ENCODE assay signal across 27 mouse cellular contexts in the genomic region with DNA sequence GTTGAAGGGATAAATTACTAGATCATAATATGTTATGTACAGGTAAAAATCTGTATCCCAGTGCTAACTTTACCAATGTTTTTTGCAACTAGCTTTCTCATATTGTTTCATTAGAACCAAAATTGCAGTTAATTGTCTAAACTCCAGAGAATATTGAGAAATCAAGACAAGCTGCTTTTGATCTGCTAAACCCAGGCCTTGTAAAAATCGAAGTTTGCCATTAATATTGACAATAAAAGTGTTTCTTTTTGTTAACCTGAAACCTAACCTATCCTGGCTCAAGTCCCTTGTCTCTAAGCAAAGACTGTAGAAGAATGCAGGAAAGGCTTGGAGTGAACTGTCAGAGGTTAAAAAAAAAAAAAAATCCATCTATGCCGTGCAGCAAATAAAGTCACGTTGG. TPM values are rescaled to one million over a fixed set of nuclear protein-coding genes. Genes with fewer than 3 reads are reported as not detected.
DNase-seq lines count a peak whose midpoint lies in the region; ATAC-seq and TF ChIP-seq lines count a peak whose summit lies in the region.
"Had no signal": no experiment of that assay in that cellular context is flagged by ENCODE, and none has a peak within 500 bp of the region (broad histone marks: within the 10 kb centered on the region; RNA-seq: fewer than 3 reads in every experiment).

No protein-coding gene starts in this region.

- ATAC-seq in heart, embryonic 14.5 days (ENCODE audit: insufficient number of reproducible peaks, insufficient read depth, low FRiP score, low read depth) = no peak
- no peak for ATAC-seq in liver, postnatal 0 days
- no peak for ATAC-seq in liver, embryonic 12.5 days
- ATAC-seq: CD4-positive, CD25-positive, alpha-beta regulatory T cell, adult 4 months; forebrain, embryonic 13.5 days; lung, postnatal 0 days; midbrain, embryonic 13.5 days; Patski had no signal

- peak overlapping the region; percentile 71 to 73 for H3K27ac ChIP-seq in heart, embryonic 14.5 days (replicated peaks in 1 of 2; ENCODE audit: control insufficient read depth in 1 of 2, insufficient read depth in 1 of 2, low read depth in 2 of 2, low read length in 2 of 2)
- H3K27ac ChIP-seq in liver, postnatal 0 days (ENCODE audit: low read depth) = peak overlapping the region; percentile 49; the same call in 1 of the 2 replicates
- H3K27ac ChIP-seq in liver, embryonic 12.5 days = no peak overlapping the region
- H3K27ac ChIP-seq: forebrain, embryonic 13.5 days; layer of hippocampus, adult 2 months; liver, embryonic 14.5 days; midbrain, embryonic 13.5 days; neural tube, embryonic 12.5 days had no signal

- H3K4me2 ChIP-seq in heart, embryonic 14.5 days (ENCODE audit: low read length) = peak overlapping the region; percentile 80
- H3K4me2 ChIP-seq in liver, postnatal 0 days (ENCODE audit: low read depth, low read length) = no peak overlapping the region
- no peak overlapping the region for H3K4me2 ChIP-seq in liver, embryonic 12.5 days
- H3K4me2 ChIP-seq: forebrain, embryonic 13.5 days; midbrain, embryonic 13.5 days; neural tube, embryonic 12.5 days had no signal

- peaks cover 9 to 23% of the 10 kb centered on the region in 2 experiments for H3K4me1 ChIP-seq in heart, embryonic 14.5 days (ENCODE audit: control insufficient read depth in 2 of 2, insufficient read depth in 2 of 2, low read length in 2 of 2)
- no peaks in the 10 kb centered on the region for H3K4me1 ChIP-seq in liver, postnatal 0 days (ENCODE audit: insufficient read depth)
- 0 out of 2 replicates have a peak, but pooled peaks cover 4% of the 10 kb centered on the region for H3K4me1 ChIP-seq in liver, embryonic 12.5 days
- no peaks in the 10 kb centered on the region for H3K4me1 ChIP-seq in lung, adult 2 months (ENCODE audit: control insufficient read depth, insufficient read depth, low read length)

- intact Hi-C loops in heart, postnatal 25 days (cut with DNase I) = loop anchor here (5.0 to 10.0 kb wide), 3 partner anchors 181 to 633 kb away; no protein-coding TSS in a partner anchor

- TF ChIP-seq EP300 in liver, postnatal 0 days (IDR thresholded peaks at IDR 0.05; ENCODE audit: low read depth) = no peak

- peak overlapping the region; percentile 100 for H3K9ac ChIP-seq in heart, embryonic 14.5 days (ENCODE audit: low read length)
- H3K9ac ChIP-seq in liver, postnatal 0 days (replicated peaks) = no peak overlapping the region
- H3K9ac ChIP-seq in liver, embryonic 12.5 days = no peak overlapping the region
- H3K9ac ChIP-seq: forebrain, embryonic 13.5 days; liver, embryonic 14.5 days; midbrain, embryonic 13.5 days; neural tube, embryonic 12.5 days had no signal

- no peak for TF ChIP-seq CTCF in liver, postnatal 0 days (IDR thresholded peaks at IDR 0.05; ENCODE audit: low read depth)
- TF ChIP-seq CTCF in lung, adult 2 months (IDR thresholded peaks at IDR 0.05; ENCODE audit: insufficient read depth, low read length) = no peak

- WGBS in heart, embryonic 14.5 days = 13% methylated on average over 3 of the region's 3 CpGs
- 18% methylated on average over 3 of the region's 3 CpGs for WGBS in liver, postnatal 0 days (ENCODE audit: insufficient replicate concordance)
- WGBS in liver, embryonic 12.5 days (ENCODE audit: insufficient replicate concordance) = 25% methylated on average over 3 of the region's 3 CpGs
- WGBS in lung, adult 2 months = 20% methylated on average over 3 of the region's 3 CpGs

- peaks cover 16% of the 10 kb centered on the region; the same call in 1 of the 2 replicates for H3K36me3 ChIP-seq in heart, embryonic 14.5 days (ENCODE audit: control insufficient read depth, insufficient read depth, low read length)
- H3K36me3 ChIP-seq in liver, postnatal 0 days (replicated peaks; ENCODE audit: insufficient read depth, low read length) = no peaks in the 10 kb centered on the region
- H3K36me3 ChIP-seq in liver, embryonic 12.5 days = no peaks in the 10 kb centered on the region
- H3K36me3 ChIP-seq: midbrain, embryonic 13.5 days; neural tube, embryonic 12.5 days had no signal

- peak overlapping the region in 1 of 2 experiments; percentile 13; a peak in 2 of 4 replicates for H3K4me3 ChIP-seq in heart, embryonic 14.5 days (ENCODE audit: control insufficient read depth in 1 of 2, insufficient read depth in 1 of 2, low read depth in 1 of 2, low read length in 2 of 2)
- no peak overlapping the region for H3K4me3 ChIP-seq in liver, postnatal 0 days (ENCODE audit: low read depth, low read length)
- no peak overlapping the region for H3K4me3 ChIP-seq in liver, embryonic 12.5 days
- no peak overlapping the region for H3K4me3 ChIP-seq in lung, adult 2 months (replicated peaks; ENCODE audit: extremely low read depth, low read depth, low read length)
- H3K4me3 ChIP-seq: erythroblast, embryonic 14.5 days; forebrain, embryonic 13.5 days; layer of hippocampus, adult 2 months; midbrain, embryonic 13.5 days; neural tube, embryonic 12.5 days had no signal

- H3K27me3 ChIP-seq in heart, embryonic 14.5 days (ENCODE audit: control insufficient read depth, insufficient read depth, low read length) = no peaks in the 10 kb centered on the region
- H3K27me3 ChIP-seq in liver, postnatal 0 days (ENCODE audit: insufficient read depth, low read length) = peaks cover 73% of the 10 kb centered on the region
- peaks cover 88% of the 10 kb centered on the region for H3K27me3 ChIP-seq in liver, embryonic 12.5 days (replicated peaks)

- no peak for TF ChIP-seq POLR2A in lung, adult 2 months (IDR thresholded peaks at IDR 0.05; ENCODE audit: borderline replicate concordance, extremely low read depth, low read depth, low read length)

- no peaks in the 10 kb centered on the region for H3K9me3 ChIP-seq in heart, embryonic 14.5 days (ENCODE audit: control insufficient read depth, low read length)
- no peaks in the 10 kb centered on the region for H3K9me3 ChIP-seq in liver, postnatal 0 days (ENCODE audit: low read length)
- no peaks in the 10 kb centered on the region for H3K9me3 ChIP-seq in liver, embryonic 12.5 days (replicated peaks)
- H3K9me3 ChIP-seq: forebrain, embryonic 13.5 days; midbrain, embryonic 13.5 days; neural tube, embryonic 12.5 days had no signal

- peak; percentile 46 for DNase-seq in embryo, embryonic 10.5 days (ENCODE audit: low spot score)
- no peak for DNase-seq in embryo, embryonic 10 days (ENCODE audit: low spot score)
- no peak for DNase-seq in heart, postnatal 25 days (ENCODE audit: low spot score)
- no peak for DNase-seq in liver, postnatal 0 days
- no peak for DNase-seq in lung, adult 2 months
- DNase-seq in layer of hippocampus, adult 9-10 months (ENCODE audit: low spot score) = no peak
- DNase-seq: adrenal gland, adult 8-10 months; cerebellum, adult 9-10 months; gastrocnemius, postnatal 10 days; kidney, adult 2 months; kidney, postnatal 10 days; right cerebral cortex, postnatal 4 days; thymus, postnatal 14 days had no signal

RNA-seq across cellular contexts. Expression of gene Hand2, which starts 5.3 kb away (rescaled TPM):
- 16.3 and 17.4 TPM in 2 replicates for polyA plus RNA-seq in heart, embryonic 14.5 days (2014; fragmentation: Nextera tagmentation; extraction: Ambion mirVana)
- 10 to 100 TPM; 49.0 to 56.6 TPM for total RNA-seq in heart, postnatal 25 days (2021)
- 0.69 and 0.70 TPM in 2 replicates for polyA plus RNA-seq in liver, postnatal 0 days (2015; fragmentation: Nextera tagmentation; extraction: Ambion mirVana)
- 2.5 and 2.6 TPM in 2 replicates for polyA plus RNA-seq in liver, embryonic 12.5 days (2016; fragmentation: Nextera tagmentation; extraction: Ambion mirVana)
- 0.21 and 0.28 TPM in 2 replicates for polyA plus RNA-seq in lung, adult 2 months (2012; rRNA removed)
- total RNA-seq: hematopoietic stem cell, adult 5-6 weeks; layer of hippocampus, adult 2 months; left cerebral cortex, postnatal 25 days had no signal
- polyA plus RNA-seq: CD4-positive, CD25-positive, alpha-beta regulatory T cell, adult 4 months; cortical plate, adult 2 months; erythroblast, embryonic 14.5 days; forebrain, embryonic 13.5 days; midbrain, embryonic 13.5 days had no signal
